Mouse (Mus musculus): ENCODE measurements at regions not wholly inside any gene's neighbourhood (a gene's known extent, or its start where the extent isn't known, plus 50 kb on each side); places are given as distances from the start of the nearest gene placed in this dataset.

GRCm38 (mm10) chr10:96309766-96310165 is 173.4 kb downstream of the Gm5426 start:
- H3K9me3 ChIP-seq (ENCODE audit: control insufficient read depth, low read length): no peaks in the 10 kb centered on the region
- DNase-seq (no peak), ATAC-seq (ENCODE audit: low FRiP score, low TSS enrichment) (no peak)
- 58% methylated on average over 4 of the region's 4 CpGs for WGBS
- no peak overlapping the region for H3K9ac ChIP-seq (replicated peaks; ENCODE audit: low read length)
- no peak overlapping the region for H3K4me3 ChIP-seq (replicated peaks; ENCODE audit: low read depth, low read length)
- peak overlapping the region; percentile 1; the same call in 1 of the 2 replicates for H3K27ac ChIP-seq (replicated peaks; ENCODE audit: low read depth, low read length)
- peaks cover 11% of the 10 kb centered on the region; the same call in 1 of the 2 replicates for H3K4me1 ChIP-seq (ENCODE audit: control insufficient read depth, insufficient read depth, low read length)
- H3K27me3 ChIP-seq (ENCODE audit: control insufficient read depth, insufficient read depth, low read length): no peaks in the 10 kb centered on the region
- H3K36me3 ChIP-seq (ENCODE audit: control insufficient read depth, insufficient read depth, low read length): no peaks in the 10 kb centered on the region
- no peak overlapping the region for H3K4me2 ChIP-seq (ENCODE audit: low read length)

- Histone ChIP-seq H3K9me3 (ENCODE audit: control insufficient read depth, low read length) (no peaks in the 10 kb centered on the region), H3K27me3 (ENCODE audit: control insufficient read depth, insufficient read depth, low read length) (no peaks in the 10 kb centered on the region), H3K9ac (replicated peaks; ENCODE audit: low read length) (no peak overlapping the region), H3K36me3 (ENCODE audit: control insufficient read depth, insufficient read depth, low read length) (no peaks in the 10 kb centered on the region), H3K4me3 (replicated peaks; ENCODE audit: low read depth, low read length) (no peak overlapping the region), H3K27ac (replicated peaks; ENCODE audit: low read depth, low read length) (no peak overlapping the region), H3K4me2 (ENCODE audit: low read length) (no peak overlapping the region), H3K4me1 (ENCODE audit: control insufficient read depth, insufficient read depth, low read length) (no peaks in the 10 kb centered on the region)
- no peak for ATAC-seq (ENCODE audit: low FRiP score, low TSS enrichment)
- DNase-seq: no peak
- 100% methylated on average over 1 of the region's 1 CpGs for WGBS
These were observed 188.9 kb downstream of the Gm5426 start for GRCm38 (mm10) chr10:96325297-96325696.

GRCm38 (mm10) chr10:96330639-96331487 is 194.5 kb downstream of the Gm5426 start:
- Histone ChIP-seq H3K27me3 (ENCODE audit: control insufficient read depth, insufficient read depth, low read length) (no peaks in the 10 kb centered on the region), H3K4me1 (ENCODE audit: control insufficient read depth, insufficient read depth, low read length) (no peaks in the 10 kb centered on the region), H3K9me3 (ENCODE audit: control insufficient read depth, low read length) (no peaks in the 10 kb centered on the region), H3K4me3 (replicated peaks; ENCODE audit: low read depth, low read length) (no peak overlapping the region), H3K27ac (replicated peaks; ENCODE audit: low read depth, low read length) (no peak overlapping the region), H3K36me3 (ENCODE audit: control insufficient read depth, insufficient read depth, low read length) (no peaks in the 10 kb centered on the region), H3K9ac (replicated peaks; ENCODE audit: low read length) (no peak overlapping the region), H3K4me2 (ENCODE audit: low read length) (no peak overlapping the region)
- no peak for DNase-seq
- ATAC-seq (ENCODE audit: low FRiP score, low TSS enrichment): no peak
- WGBS: 26% methylated on average over 6 of the region's 6 CpGs

GRCm38 (mm10) chr10:96332731-96333201 is 196.4 kb downstream of the Gm5426 start:
- DNase-seq (peak; percentile 19), ATAC-seq (ENCODE audit: low FRiP score, low TSS enrichment) (no peak)
- WGBS: 72% methylated on average over 10 of the region's 10 CpGs

GRCm38 (mm10) chr10:96333224-96333623 is 196.8 kb downstream of the Gm5426 start:
- Histone ChIP-seq H3K4me2 (ENCODE audit: low read length) (no peak overlapping the region), H3K27ac (replicated peaks; ENCODE audit: low read depth, low read length) (no peak overlapping the region), H3K4me3 (replicated peaks; ENCODE audit: low read depth, low read length) (no peak overlapping the region), H3K27me3 (ENCODE audit: control insufficient read depth, insufficient read depth, low read length) (no peaks in the 10 kb centered on the region), H3K36me3 (ENCODE audit: control insufficient read depth, insufficient read depth, low read length) (no peaks in the 10 kb centered on the region), H3K4me1 (ENCODE audit: control insufficient read depth, insufficient read depth, low read length) (0 out of 2 replicates have a peak, but pooled peaks cover 2% of the 10 kb centered on the region), H3K9me3 (ENCODE audit: control insufficient read depth, low read length) (no peaks in the 10 kb centered on the region), H3K9ac (replicated peaks; ENCODE audit: low read length) (no peak overlapping the region)
- DNase-seq (no peak), ATAC-seq (ENCODE audit: low FRiP score, low TSS enrichment) (no peak)
- 86% methylated on average over 6 of the region's 6 CpGs for WGBS

More at GRCm38 (mm10) chr10:96332731-96333201, 196.4 kb downstream of the Gm5426 start:
- Histone ChIP-seq H3K4me3 (replicated peaks; ENCODE audit: low read depth, low read length) (no peak overlapping the region), H3K9ac (replicated peaks; ENCODE audit: low read length) (no peak overlapping the region), H3K27me3 (ENCODE audit: control insufficient read depth, insufficient read depth, low read length) (no peaks in the 10 kb centered on the region), H3K9me3 (ENCODE audit: control insufficient read depth, low read length) (no peaks in the 10 kb centered on the region), H3K4me2 (ENCODE audit: low read length) (no peak overlapping the region), H3K27ac (replicated peaks; ENCODE audit: low read depth, low read length) (no peak overlapping the region), H3K36me3 (ENCODE audit: control insufficient read depth, insufficient read depth, low read length) (no peaks in the 10 kb centered on the region), H3K4me1 (ENCODE audit: control insufficient read depth, insufficient read depth, low read length) (0 out of 2 replicates have a peak, but pooled peaks cover 2% of the 10 kb centered on the region)

- Histone ChIP-seq H3K9ac (replicated peaks; ENCODE audit: low read length) (no peak overlapping the region), H3K27me3 (ENCODE audit: control insufficient read depth, insufficient read depth, low read length) (no peaks in the 10 kb centered on the region), H3K4me1 (ENCODE audit: control insufficient read depth, insufficient read depth, low read length) (0 out of 2 replicates have a peak, but pooled peaks cover 2% of the 10 kb centered on the region), H3K4me3 (replicated peaks; ENCODE audit: low read depth, low read length) (no peak overlapping the region), H3K9me3 (ENCODE audit: control insufficient read depth, low read length) (no peaks in the 10 kb centered on the region), H3K4me2 (ENCODE audit: low read length) (no peak overlapping the region), H3K36me3 (ENCODE audit: control insufficient read depth, insufficient read depth, low read length) (no peaks in the 10 kb centered on the region), H3K27ac (replicated peaks; ENCODE audit: low read depth, low read length) (no peak overlapping the region)
- ATAC-seq (ENCODE audit: low FRiP score, low TSS enrichment) (no peak), DNase-seq (no peak)
- 96% methylated on average over 3 of the region's 3 CpGs for WGBS
These were observed 199.9 kb downstream of the Gm5426 start for GRCm38 (mm10) chr10:96336271-96336670.

GRCm38 (mm10) chr10:96337088-96337666 is 200.8 kb downstream of the Gm5426 start:
- Histone ChIP-seq H3K36me3 (ENCODE audit: control insufficient read depth, insufficient read depth, low read length) (no peaks in the 10 kb centered on the region), H3K27ac (replicated peaks; ENCODE audit: low read depth, low read length) (no peak overlapping the region), H3K27me3 (ENCODE audit: control insufficient read depth, insufficient read depth, low read length) (no peaks in the 10 kb centered on the region), H3K4me1 (ENCODE audit: control insufficient read depth, insufficient read depth, low read length) (0 out of 2 replicates have a peak, but pooled peaks cover 2% of the 10 kb centered on the region), H3K9ac (replicated peaks; ENCODE audit: low read length) (no peak overlapping the region), H3K4me3 (replicated peaks; ENCODE audit: low read depth, low read length) (no peak overlapping the region), H3K9me3 (ENCODE audit: control insufficient read depth, low read length) (no peaks in the 10 kb centered on the region), H3K4me2 (ENCODE audit: low read length) (peak overlapping the region; percentile 14; the same call in 1 of the 2 replicates)
- WGBS: 31% methylated on average over 9 of the region's 9 CpGs
- no peak; the same call in 1 of the 2 replicates for ATAC-seq (ENCODE audit: low FRiP score, low TSS enrichment)
- DNase-seq: peak; percentile 46

GRCm38 (mm10) chr10:96337797-96338608 is 201.6 kb downstream of the Gm5426 start:
- Histone ChIP-seq H3K36me3 (ENCODE audit: control insufficient read depth, insufficient read depth, low read length) (no peaks in the 10 kb centered on the region), H3K9me3 (ENCODE audit: control insufficient read depth, low read length) (no peaks in the 10 kb centered on the region), H3K9ac (replicated peaks; ENCODE audit: low read length) (no peak overlapping the region), H3K4me2 (ENCODE audit: low read length) (no peak overlapping the region; the same call in 1 of the 2 replicates), H3K27me3 (ENCODE audit: control insufficient read depth, insufficient read depth, low read length) (no peaks in the 10 kb centered on the region), H3K4me1 (ENCODE audit: control insufficient read depth, insufficient read depth, low read length) (0 out of 2 replicates have a peak, but pooled peaks cover 2% of the 10 kb centered on the region), H3K27ac (replicated peaks; ENCODE audit: low read depth, low read length) (no peak overlapping the region), H3K4me3 (replicated peaks; ENCODE audit: low read depth, low read length) (no peak overlapping the region)
- 89% methylated on average over 7 of the region's 7 CpGs for WGBS
- DNase-seq (no peak), ATAC-seq (ENCODE audit: low FRiP score, low TSS enrichment) (no peak)

All from midbrain, embryonic 14.5 days (tissue).